Mouse (Mus musculus) hindbrain, embryonic 12.5 days (tissue): ENCODE data around the gene Proser2. TPM values are rescaled to one million over a fixed set of nuclear protein-coding genes. Genes with fewer than 3 reads are reported as not detected.
A peak's percentile ranks its signal among the peaks of the same experiment; 100 is the strongest.

Source experiments
- ATAC-seq: fragments of 200-750 bp; cut with Nextera tagmentation; 2 replicates; pipeline ENCODE4 v1.8.0; 2017; ENCODE audit warnings: moderate TSS enrichment; ENCODE audit not compliant: low FRiP score
- H3K27ac ChIP-seq: fragments of 300-500 bp; sonication (generic); 2 replicates; pipeline ENCODE4 v1.5.1; 2016; ENCODE audit warnings: mild to moderate bottlenecking
- H3K27me3 ChIP-seq: fragments of 300-500 bp; sonication (generic); 2 replicates; pipeline ENCODE4 v1.6.1; 2016; ENCODE audit warnings: mild to moderate bottlenecking
- H3K36me3 ChIP-seq: fragments of 300-500 bp; sonication (generic); 2 replicates; pipeline ENCODE4 v1.6.1; 2016; ENCODE audit warnings: mild to moderate bottlenecking
- H3K4me1 ChIP-seq: fragments of 300-500 bp; sonication (generic); 2 replicates; pipeline ENCODE4 v1.6.1; 2016
- H3K4me2 ChIP-seq: fragments of 300-500 bp; sonication (generic); replicated peaks from 2 replicates; pipeline ENCODE4 v1.6.1; 2016; ENCODE audit warnings: mild to moderate bottlenecking
- H3K4me3 ChIP-seq: fragments of 300-500 bp; sonication (generic); 2 replicates; pipeline ENCODE4 v1.5.1; 2016; ENCODE audit warnings: mild to moderate bottlenecking
- H3K9ac ChIP-seq: fragments of 300-500 bp; sonication (generic); 2 replicates; pipeline ENCODE4 v1.6.1; 2016; ENCODE audit warnings: mild to moderate bottlenecking, moderate library complexity
- H3K9me3 ChIP-seq: fragments of 300-500 bp; sonication (generic); replicated peaks from 2 replicates; pipeline ENCODE4 v1.6.1; 2016; ENCODE audit warnings: mild to moderate bottlenecking
- WGBS: fragments of 180-500 bp; shearing (Covaris S2); methylation state at CpG from one replicate; pipeline ENCODE4 v1.1.7; 2016; 5-methylcytosine and 5-hydroxymethylcytosine counted together
- polyA plus RNA-seq: library from polyadenylated mRNA; unstranded; fragments of >200 nt; fragmentation: Nextera tagmentation; extraction: Ambion mirVana; gene quantifications from 2 replicates; pipeline ENCODE4 v1.2.1, GENCODE M21; 2016

Gene Proser2
- polyA plus RNA-seq, 1 experiment from 2014 or later, result 6.6 TPM

- Histone ChIP-seq H3K9ac (no peak overlapping the region), H3K27me3 (no peaks in the 10 kb centered on the region), H3K4me2 (no peak overlapping the region), H3K27ac (no peak overlapping the region), H3K4me1 (0 out of 2 replicates have a peak, but pooled peaks cover 5% of the 10 kb centered on the region), H3K4me3 (no peak overlapping the region), H3K36me3 (no peaks in the 10 kb centered on the region), H3K9me3 (no peaks in the 10 kb centered on the region)
- ATAC-seq, result no peak
- WGBS, result 95% methylated on average over 7 of the region's 7 CpGs
Observed at GRCm38 (mm10) chr2:6157635-6158034, 27.6 kb upstream of the Proser2 start.

GRCm38 (mm10) chr2:6157208-6157607, 27.2 kb upstream of the Proser2 start:
- no peak overlapping the region for H3K27ac ChIP-seq
- no peaks in the 10 kb centered on the region for H3K27me3 ChIP-seq
- H3K4me3 ChIP-seq, result no peak overlapping the region
- H3K9me3 ChIP-seq, result no peaks in the 10 kb centered on the region
- H3K36me3 ChIP-seq, result no peaks in the 10 kb centered on the region
- H3K4me1 ChIP-seq, result 0 out of 2 replicates have a peak, but pooled peaks cover 5% of the 10 kb centered on the region
- no peak for ATAC-seq
- no peak overlapping the region for H3K9ac ChIP-seq
- 93% methylated on average over 4 of the region's 4 CpGs for WGBS
- H3K4me2 ChIP-seq, result no peak overlapping the region

- no peak overlapping the region for H3K4me2 ChIP-seq
- H3K27ac ChIP-seq, result no peak overlapping the region
- no peak overlapping the region for H3K4me3 ChIP-seq
- no peaks in the 10 kb centered on the region for H3K9me3 ChIP-seq
- ATAC-seq, result no peak
- no peaks in the 10 kb centered on the region for H3K27me3 ChIP-seq
- no peaks in the 10 kb centered on the region for H3K36me3 ChIP-seq
- H3K4me1 ChIP-seq, result no peaks in the 10 kb centered on the region
- 90% methylated on average over 5 of the region's 5 CpGs for WGBS
- no peak overlapping the region for H3K9ac ChIP-seq
Observed at GRCm38 (mm10) chr2:6149801-6150200, 19.8 kb upstream of the Proser2 start.

- H3K9me3 ChIP-seq, result no peaks in the 10 kb centered on the region
- no peak overlapping the region for H3K27ac ChIP-seq
- no peaks in the 10 kb centered on the region; the same call in 1 of the 2 replicates for H3K4me1 ChIP-seq
- H3K27me3 ChIP-seq, result no peaks in the 10 kb centered on the region
- no peaks in the 10 kb centered on the region for H3K36me3 ChIP-seq
- WGBS, result 87% methylated on average over 7 of the region's 7 CpGs
- H3K4me2 ChIP-seq, result no peak overlapping the region
- H3K9ac ChIP-seq, result no peak overlapping the region
- no peak for ATAC-seq
- H3K4me3 ChIP-seq, result no peak overlapping the region
Observed at GRCm38 (mm10) chr2:6146901-6147300, 16.9 kb upstream of the Proser2 start.

GRCm38 (mm10) chr2:6146257-6146656, 16.2 kb upstream of the Proser2 start:
- Histone ChIP-seq H3K9me3 (no peaks in the 10 kb centered on the region), H3K36me3 (no peaks in the 10 kb centered on the region), H3K4me2 (no peak overlapping the region), H3K4me3 (no peak overlapping the region), H3K27ac (no peak overlapping the region), H3K4me1 (no peaks in the 10 kb centered on the region; the same call in 1 of the 2 replicates), H3K9ac (no peak overlapping the region), H3K27me3 (no peaks in the 10 kb centered on the region)
- no peak for ATAC-seq
- WGBS, result 74% methylated on average over 4 of the region's 4 CpGs

GRCm38 (mm10) chr2:6145611-6146010, 15.6 kb upstream of the Proser2 start:
- 80% methylated on average over 10 of the region's 10 CpGs for WGBS
- Histone ChIP-seq H3K4me2 (no peak overlapping the region), H3K36me3 (no peaks in the 10 kb centered on the region), H3K4me3 (no peak overlapping the region), H3K27me3 (no peaks in the 10 kb centered on the region), H3K9ac (no peak overlapping the region), H3K4me1 (no peaks in the 10 kb centered on the region; the same call in 1 of the 2 replicates), H3K9me3 (no peaks in the 10 kb centered on the region), H3K27ac (no peak overlapping the region)
- no peak for ATAC-seq

GRCm38 (mm10) chr2:6142915-6143654, 13.1 kb upstream of the Proser2 start:
- Histone ChIP-seq H3K4me3 (no peak overlapping the region), H3K9ac (no peak overlapping the region), H3K36me3 (no peaks in the 10 kb centered on the region), H3K27me3 (no peaks in the 10 kb centered on the region), H3K4me2 (no peak overlapping the region), H3K27ac (no peak overlapping the region), H3K4me1 (no peaks in the 10 kb centered on the region; the same call in 1 of the 2 replicates), H3K9me3 (no peaks in the 10 kb centered on the region)
- no peak for ATAC-seq
- 77% methylated on average over 16 of the region's 16 CpGs for WGBS

- no peak for ATAC-seq
- no peaks in the 10 kb centered on the region for H3K27me3 ChIP-seq
- H3K9ac ChIP-seq, result no peak overlapping the region
- no peaks in the 10 kb centered on the region; the same call in 1 of the 2 replicates for H3K4me1 ChIP-seq
- 85% methylated on average over 9 of the region's 9 CpGs for WGBS
- no peaks in the 10 kb centered on the region for H3K36me3 ChIP-seq
- H3K9me3 ChIP-seq, result no peaks in the 10 kb centered on the region
- H3K4me3 ChIP-seq, result no peak overlapping the region
- no peak overlapping the region for H3K4me2 ChIP-seq
- H3K27ac ChIP-seq, result no peak overlapping the region
Observed at GRCm38 (mm10) chr2:6140572-6141161, 10.7 kb upstream of the Proser2 start.

GRCm38 (mm10) chr2:6133871-6134270, 3.9 kb upstream of the Proser2 start:
- Histone ChIP-seq H3K9ac (no peak overlapping the region), H3K27ac (no peak overlapping the region), H3K4me1 (no peaks in the 10 kb centered on the region), H3K4me3 (no peak overlapping the region), H3K36me3 (no peaks in the 10 kb centered on the region), H3K9me3 (no peaks in the 10 kb centered on the region), H3K27me3 (peaks cover 12% of the 10 kb centered on the region), H3K4me2 (no peak overlapping the region)
- ATAC-seq, result no peak
- WGBS, result 93% methylated on average over 19 of the region's 19 CpGs

GRCm38 (mm10) chr2:6128881-6129280, 1.1 kb downstream of the Proser2 start:
- Histone ChIP-seq H3K4me3 (0 out of 2 replicates have a peak overlapping the region, but pooled peaks have one; percentile 71), H3K4me2 (peak overlapping the region; percentile 92)

GRCm38 (mm10) chr2:6128136-6128805, 1.7 kb downstream of the Proser2 start:
- no peaks in the 10 kb centered on the region for H3K9me3 ChIP-seq
- H3K27ac ChIP-seq, result no peak overlapping the region
- no peak overlapping the region for H3K4me2 ChIP-seq
- 87% methylated on average over 11 of the region's 11 CpGs for WGBS
- no peaks in the 10 kb centered on the region for H3K4me1 ChIP-seq
- H3K36me3 ChIP-seq, result no peaks in the 10 kb centered on the region
- H3K4me3 ChIP-seq, result no peak overlapping the region
- peaks cover 27% of the 10 kb centered on the region for H3K27me3 ChIP-seq
- ATAC-seq, result no peak
- no peak overlapping the region for H3K9ac ChIP-seq

More at GRCm38 (mm10) chr2:6128881-6129280, 1.1 kb downstream of the Proser2 start:
- Histone ChIP-seq H3K9ac (no peak overlapping the region), H3K36me3 (no peaks in the 10 kb centered on the region), H3K27ac (no peak overlapping the region), H3K4me1 (no peaks in the 10 kb centered on the region), H3K9me3 (no peaks in the 10 kb centered on the region), H3K27me3 (peaks cover 27% of the 10 kb centered on the region)
- ATAC-seq, result no peak
- 41% methylated on average over 8 of the region's 8 CpGs for WGBS

- ATAC-seq, result no peak
- Histone ChIP-seq H3K36me3 (no peaks in the 10 kb centered on the region), H3K4me2 (no peak overlapping the region), H3K9ac (no peak overlapping the region), H3K27ac (no peak overlapping the region), H3K4me1 (no peaks in the 10 kb centered on the region), H3K9me3 (no peaks in the 10 kb centered on the region), H3K4me3 (no peak overlapping the region), H3K27me3 (peaks cover 6% of the 10 kb centered on the region)
- 88% methylated on average over 7 of the region's 7 CpGs for WGBS
Observed at GRCm38 (mm10) chr2:6123046-6123445, 7.0 kb downstream of the Proser2 start.
